Mouse (Mus musculus) liver, embryonic 14.5 days (tissue): Measurements from ENCODE around the gene Dll1. TPM values are rescaled to one million over a fixed set of nuclear protein-coding genes. Genes with fewer than 3 reads are reported as not detected.

Experiments
- ATAC-seq: fragments of 200-750 bp; cut with Nextera tagmentation; 2 replicates; pipeline ENCODE4 v1.8.0; 2017; ENCODE audit warnings: moderate number of reproducible peaks, mild to moderate bottlenecking, moderate library complexity; ENCODE audit not compliant: insufficient read depth
- DNase-seq, 3 experiments: peaks; one replicate each; pipeline ENCODE4 v3.0.0-alpha.2; 2012 to 2013; ENCODE audit warnings: low read depth in 3 of 3, low spot score in 3 of 3
- H3K27ac ChIP-seq: fragments of 300-500 bp; sonication (generic); 2 replicates; pipeline ENCODE4 v1.5.1; 2014; ENCODE audit warnings: moderate library complexity, mild to moderate bottlenecking, control low read depth, inconsistent platforms
- H3K27me3 ChIP-seq: fragments of 300-500 bp; sonication (generic); 2 replicates; pipeline ENCODE4 v1.6.1; 2014; ENCODE audit warnings: mild to moderate bottlenecking, low read length, moderate library complexity; ENCODE audit not compliant: control insufficient read depth, insufficient read depth
- H3K36me3 ChIP-seq: fragments of 300-500 bp; sonication (generic); replicated peaks from 2 replicates; pipeline ENCODE4 v1.6.1; 2014; ENCODE audit warnings: low read depth; ENCODE audit not compliant: control insufficient read depth, insufficient read depth
- H3K4me1 ChIP-seq, 2 experiments: fragments of 200-500 bp in 1 of 2; fragments of 300-500 bp in 1 of 2; sonication (generic) in 1 of 2; replicated peaks; 2 replicates each; pipeline ENCODE4 v1.6.1; 2012 to 2014; ENCODE audit warnings: antibody characterized with exemption in 1 of 2, inconsistent platforms in 1 of 2, low read length in 1 of 2; ENCODE audit not compliant: control insufficient read depth in 2 of 2, insufficient read depth in 2 of 2
- H3K4me2 ChIP-seq: fragments of 300-500 bp; sonication (generic); 2 replicates; pipeline ENCODE4 v1.6.1; 2014; ENCODE audit warnings: low read depth, mild to moderate bottlenecking, control low read depth, moderate library complexity
- H3K4me3 ChIP-seq, 2 experiments: fragments of 200-500 bp in 1 of 2; fragments of 300-500 bp in 1 of 2; sonication (generic) in 1 of 2; 2 replicates each; pipeline ENCODE4 v1.5.1; 2012 to 2014; ENCODE audit warnings: low read depth in 2 of 2, low read length in 2 of 2, mild to moderate bottlenecking in 2 of 2, control low read depth in 1 of 2, inconsistent platforms in 1 of 2, moderate library complexity in 1 of 2; ENCODE audit not compliant: insufficient read depth in 1 of 2
- H3K9ac ChIP-seq: fragments of 300-500 bp; sonication (generic); replicated peaks from 2 replicates; pipeline ENCODE4 v1.6.1; 2014; ENCODE audit warnings: mild to moderate bottlenecking, control low read depth, moderate library complexity
- H3K9me3 ChIP-seq: fragments of 300-500 bp; sonication (generic); 2 replicates; pipeline ENCODE4 v1.6.1; 2016; ENCODE audit warnings: low read length, mixed read lengths; ENCODE audit not compliant: control insufficient read depth
- CTCF ChIP-seq: IDR thresholded peaks from 2 replicates; pipeline ENCODE4 v1.5.1; 2016; ENCODE audit warnings: antibody characterized with exemption, low read depth, control low read depth
- EP300 ChIP-seq: IDR thresholded peaks from 2 replicates; pipeline ENCODE4 v1.6.1; 2016; ENCODE audit warnings: antibody characterized with exemption, low read depth
- WGBS: fragments of 180-500 bp; shearing (Covaris S2); extraction: QIAGEN DNeasy Blood & Tissue Kit; methylation state at CpG from one replicate; pipeline ENCODE4 v1.1.7; 2014; ENCODE audit not compliant: insufficient replicate concordance; 5-methylcytosine and 5-hydroxymethylcytosine counted together
- polyA plus RNA-seq, 2 experiments: library from polyadenylated mRNA; depleted of rRNA in 1 of 2; stranded (reverse) in 1 of 2; unstranded in 1 of 2; fragments of >200 nt; fragmentation: Nextera tagmentation in 1 of 2; extraction: Ambion mirVana in 1 of 2; gene quantifications; 2 replicates each; pipeline versions ENCODE4 v1.2.1 to v1.2.3; 2012 to 2014

Dll1 gene
- polyA plus RNA-seq, 2 experiments, result 0.74 to 0.93 TPM

- H3K4me2 ChIP-seq, result peak overlapping the region; percentile 37
- H3K27ac ChIP-seq, result no peak overlapping the region
- no peak overlapping the region for H3K9ac ChIP-seq
- no peak for DNase-seq
- no peaks in the 10 kb centered on the region for H3K4me1 ChIP-seq
- peak overlapping the region in 1 of 2 experiments; percentile 37; a peak in 1 of 4 replicates for H3K4me3 ChIP-seq
- WGBS, result 13% methylated on average over 17 of the region's 17 CpGs
- TF ChIP-seq CTCF (no peak), EP300 (no peak)
- peaks cover 72% of the 10 kb centered on the region for H3K27me3 ChIP-seq
- H3K9me3 ChIP-seq, result no peaks in the 10 kb centered on the region
- ATAC-seq, result no peak
- H3K36me3 ChIP-seq, result no peaks in the 10 kb centered on the region
These were observed 3.3 kb upstream of the Dll1 start for GRCm38 (mm10) chr17:15379741-15380526.

GRCm38 (mm10) chr17:15378413-15379109 lies 1.9 kb upstream of the Dll1 start:
- ATAC-seq, result no peak
- 12% methylated on average over 15 of the region's 15 CpGs for WGBS
- Histone ChIP-seq H3K4me3 (no peak overlapping the region), H3K27me3 (peaks cover 86% of the 10 kb centered on the region), H3K9ac (no peak overlapping the region), H3K9me3 (no peaks in the 10 kb centered on the region), H3K4me1 (no peaks in the 10 kb centered on the region), H3K4me2 (no peak overlapping the region), H3K36me3 (no peaks in the 10 kb centered on the region), H3K27ac (no peak overlapping the region)
- DNase-seq, result no peak
- no peak for TF ChIP-seq CTCF
- no peak for TF ChIP-seq EP300

GRCm38 (mm10) chr17:15377901-15378300 lies 1.2 kb upstream of the Dll1 start:
- H3K9me3 ChIP-seq, result no peaks in the 10 kb centered on the region
- WGBS, result 6% methylated on average over 1 of the region's 1 CpGs
- no peak overlapping the region for H3K4me3 ChIP-seq
- ATAC-seq, result no peak
- no peaks in the 10 kb centered on the region for H3K36me3 ChIP-seq
- TF ChIP-seq EP300, result no peak
- 0 out of 2 replicates have a peak, but pooled peaks have one; percentile 18 for TF ChIP-seq CTCF
- DNase-seq, result no peak
- no peak overlapping the region for H3K9ac ChIP-seq
- H3K27me3 ChIP-seq, result peaks cover 92% of the 10 kb centered on the region
- H3K27ac ChIP-seq, result no peak overlapping the region
- no peaks in the 10 kb centered on the region for H3K4me1 ChIP-seq
- no peak overlapping the region for H3K4me2 ChIP-seq

- Histone ChIP-seq H3K4me3 (peak overlapping the region; percentile 50 to 53), H3K27ac (no peak overlapping the region), H3K9me3 (no peaks in the 10 kb centered on the region), H3K9ac (no peak overlapping the region), H3K4me2 (peak overlapping the region; percentile 62), H3K36me3 (no peaks in the 10 kb centered on the region), H3K27me3 (peaks cover 77% of the 10 kb centered on the region), H3K4me1 (peaks cover 0 to 4% of the 10 kb centered on the region in 2 experiments; a peak in 1 of 4 replicates)
- ATAC-seq (peak; percentile 68), DNase-seq (peak in 1 of 3 experiments; percentile 9)
- TF ChIP-seq CTCF, result no peak
- no peak for TF ChIP-seq EP300
- WGBS, result under 1% methylated on average over 68 of the region's 69 CpGs
These were observed 775 bp downstream of the Dll1 start for GRCm38 (mm10) chr17:15375701-15376493.
